Mouse (Mus musculus) forebrain, embryonic 16.5 days (tissue): ENCODE results near the gene Nup107. TPM values are rescaled to one million over a fixed set of nuclear protein-coding genes. Genes with fewer than 3 reads are reported as not detected.

Experiments used
- ATAC-seq: fragments of 200-750 bp; cut with Nextera tagmentation; 2 replicates; pipeline ENCODE4 v1.8.0; 2017; ENCODE audit warnings: mild to moderate bottlenecking, moderate library complexity
- H3K27ac ChIP-seq: fragments of 300-500 bp; sonication (generic); 2 replicates; pipeline ENCODE4 v1.5.1; 2014; ENCODE audit warnings: low read length, control low read depth
- H3K27me3 ChIP-seq: fragments of 300-500 bp; sonication (generic); replicated peaks from 2 replicates; pipeline ENCODE4 v1.6.1; 2014; ENCODE audit warnings: low read length; ENCODE audit not compliant: control insufficient read depth, insufficient read depth
- H3K36me3 ChIP-seq: fragments of 300-500 bp; sonication (generic); 2 replicates; pipeline ENCODE4 v1.6.1; 2014; ENCODE audit not compliant: control insufficient read depth, insufficient read depth
- H3K4me1 ChIP-seq: fragments of 300-500 bp; sonication (generic); replicated peaks from 2 replicates; pipeline ENCODE4 v1.6.1; 2014; ENCODE audit warnings: low read length; ENCODE audit not compliant: control insufficient read depth, insufficient read depth
- H3K4me2 ChIP-seq: fragments of 300-500 bp; sonication (generic); 2 replicates; pipeline ENCODE4 v1.6.1; 2014; ENCODE audit warnings: mild to moderate bottlenecking, low read length, control low read depth
- H3K4me3 ChIP-seq: fragments of 300-500 bp; sonication (generic); replicated peaks from 2 replicates; pipeline ENCODE4 v1.5.1; 2014; ENCODE audit warnings: mild to moderate bottlenecking, low read length, control low read depth
- H3K9ac ChIP-seq: fragments of 300-500 bp; sonication (generic); replicated peaks from 2 replicates; pipeline ENCODE4 v1.6.1; 2014; ENCODE audit warnings: low read depth, low read length, control low read depth
- H3K9me3 ChIP-seq: fragments of 300-500 bp; sonication (generic); 2 replicates; pipeline ENCODE4 v1.6.1; 2016; ENCODE audit warnings: low read length; ENCODE audit not compliant: control insufficient read depth
- WGBS: fragments of 180-500 bp; shearing (Covaris S2); extraction: QIAGEN DNeasy Blood & Tissue Kit; methylation state at CpG from one replicate; pipeline ENCODE4 v1.1.7; 2014; 5-methylcytosine and 5-hydroxymethylcytosine counted together
- polyA plus RNA-seq: library from polyadenylated mRNA; unstranded; fragments of >200 nt; fragmentation: Nextera tagmentation; extraction: Ambion mirVana; gene quantifications from 2 replicates; pipeline ENCODE4 v1.2.1, GENCODE M21; 2015

Nup107 gene
- polyA plus RNA-seq, 1 experiment from 2014 or later = 57.9 TPM

DNA sequence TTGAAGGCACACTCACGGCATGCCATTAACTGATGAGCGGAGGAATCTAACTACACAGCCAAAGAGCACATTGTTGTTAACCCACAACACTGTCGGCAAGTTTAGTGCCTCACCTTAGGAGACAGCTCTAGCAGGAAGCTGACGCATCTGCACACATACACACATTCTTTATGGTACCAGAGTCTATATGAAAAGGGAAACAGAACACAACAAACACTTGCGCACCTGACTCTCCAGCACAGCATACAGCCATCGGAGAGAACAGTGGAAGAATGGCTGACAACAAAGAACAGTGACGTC is 24.4 kb downstream of the Nup107 start:
- Histone ChIP-seq H3K4me1 (no peaks in the 10 kb centered on the region), H3K4me2 (no peak overlapping the region), H3K9ac (no peak overlapping the region), H3K27ac (no peak overlapping the region), H3K27me3 (no peaks in the 10 kb centered on the region), H3K4me3 (no peak overlapping the region), H3K9me3 (no peaks in the 10 kb centered on the region), H3K36me3 (peaks cover 49% of the 10 kb centered on the region)
- ATAC-seq = no peak
- 68% methylated on average over 7 of the region's 7 CpGs for WGBS

- Histone ChIP-seq H3K9me3 (no peaks in the 10 kb centered on the region), H3K9ac (no peak overlapping the region), H3K4me2 (no peak overlapping the region), H3K27me3 (no peaks in the 10 kb centered on the region), H3K4me1 (no peaks in the 10 kb centered on the region), H3K27ac (no peak overlapping the region), H3K36me3 (peaks cover 47% of the 10 kb centered on the region), H3K4me3 (no peak overlapping the region)
- no peak for ATAC-seq
- WGBS = 76% methylated on average over 10 of the region's 10 CpGs
Observed at GRCm38 (mm10) chr10:117767286-117768140, 25.0 kb downstream of the Nup107 start.

DNA sequence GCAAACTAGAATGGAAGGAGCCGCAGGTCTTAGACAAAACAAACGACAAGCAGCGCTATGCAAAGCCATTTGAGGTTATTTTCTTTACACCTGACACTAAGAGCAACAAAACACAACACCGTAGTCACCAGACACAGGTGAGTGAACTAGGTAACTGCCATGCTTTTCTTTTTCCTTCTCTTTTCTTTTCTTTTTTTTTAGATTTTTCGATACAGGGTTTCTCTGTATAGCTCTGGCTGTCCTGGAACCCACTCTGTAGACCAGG is 25.7 kb downstream of the Nup107 start:
- 94% methylated on average over 5 of the region's 5 CpGs for WGBS
- H3K4me1 ChIP-seq = no peaks in the 10 kb centered on the region
- no peak overlapping the region for H3K4me3 ChIP-seq
- H3K4me2 ChIP-seq = no peak overlapping the region
- H3K36me3 ChIP-seq = peaks cover 46% of the 10 kb centered on the region
- H3K27me3 ChIP-seq = no peaks in the 10 kb centered on the region
- H3K9me3 ChIP-seq = no peaks in the 10 kb centered on the region
- ATAC-seq = no peak
- no peak overlapping the region for H3K9ac ChIP-seq
- H3K27ac ChIP-seq = no peak overlapping the region

GRCm38 (mm10) chr10:117766111-117766895 is 26.2 kb downstream of the Nup107 start:
- H3K9ac ChIP-seq = no peak overlapping the region
- H3K9me3 ChIP-seq = no peaks in the 10 kb centered on the region
- no peaks in the 10 kb centered on the region for H3K27me3 ChIP-seq
- H3K4me2 ChIP-seq = no peak overlapping the region
- ATAC-seq = no peak
- no peak overlapping the region for H3K27ac ChIP-seq
- WGBS = 92% methylated on average over 16 of the region's 16 CpGs
- no peaks in the 10 kb centered on the region for H3K4me1 ChIP-seq
- peaks cover 46% of the 10 kb centered on the region for H3K36me3 ChIP-seq
- no peak overlapping the region for H3K4me3 ChIP-seq

DNA sequence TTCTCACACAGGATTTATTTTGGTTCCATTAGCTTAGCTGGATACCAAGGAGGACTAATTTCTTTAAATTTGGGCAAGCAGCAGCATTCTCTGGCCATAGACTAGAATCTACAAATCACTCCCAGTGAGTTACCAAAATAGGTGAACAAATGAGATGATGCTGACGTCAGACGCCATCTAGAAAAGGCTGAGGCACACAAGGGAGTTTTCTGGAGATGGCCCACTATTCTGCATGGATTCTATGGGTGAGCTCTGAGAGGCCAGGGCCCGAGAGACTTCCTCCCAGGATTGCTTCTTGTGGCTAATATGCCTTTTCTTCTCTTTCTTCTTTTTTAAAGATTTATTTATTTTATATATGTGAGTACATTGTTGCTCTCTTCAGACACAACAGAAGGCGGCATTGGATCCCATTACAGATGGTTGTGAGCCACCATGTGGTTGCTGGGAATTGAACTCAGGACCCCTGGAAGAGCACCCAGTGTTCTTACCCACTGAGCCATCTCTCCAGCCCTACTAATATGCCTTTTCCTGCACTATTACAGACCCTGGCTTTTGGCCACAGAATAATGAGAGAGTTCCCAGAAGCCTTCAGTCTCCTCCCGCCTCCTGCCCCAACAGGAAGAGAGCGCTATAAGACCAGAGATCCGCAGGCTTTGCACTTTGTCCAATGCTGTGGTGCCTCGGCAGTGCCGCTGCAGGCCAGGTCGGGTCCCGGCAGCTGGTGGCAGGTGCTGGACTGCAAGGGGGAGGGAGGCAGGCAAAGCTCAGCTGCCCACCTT is 27.2 kb downstream of the Nup107 start:
- peaks cover 46% of the 10 kb centered on the region for H3K36me3 ChIP-seq
- H3K4me2 ChIP-seq = no peak overlapping the region
- H3K9ac ChIP-seq = no peak overlapping the region

GRCm38 (mm10) chr10:117764598-117764997 is 27.9 kb downstream of the Nup107 start:
- Histone ChIP-seq H3K27ac (no peak overlapping the region), H3K27me3 (no peaks in the 10 kb centered on the region), H3K4me1 (no peaks in the 10 kb centered on the region), H3K4me3 (no peak overlapping the region), H3K9ac (no peak overlapping the region), H3K36me3 (peaks cover 48% of the 10 kb centered on the region), H3K4me2 (no peak overlapping the region), H3K9me3 (no peaks in the 10 kb centered on the region)
- no peak for ATAC-seq
- WGBS = 92% methylated on average over 6 of the region's 6 CpGs

More for the DNA sequence above, 27.2 kb downstream of the Nup107 start:
- Histone ChIP-seq H3K27me3 (no peaks in the 10 kb centered on the region), H3K9me3 (no peaks in the 10 kb centered on the region), H3K4me3 (no peak overlapping the region), H3K27ac (no peak overlapping the region), H3K4me1 (no peaks in the 10 kb centered on the region)
- 91% methylated on average over 11 of the region's 11 CpGs for WGBS
- ATAC-seq = no peak

- no peak for ATAC-seq
- Histone ChIP-seq H3K27ac (no peak overlapping the region), H3K4me2 (no peak overlapping the region), H3K4me1 (no peaks in the 10 kb centered on the region), H3K9ac (no peak overlapping the region), H3K4me3 (no peak overlapping the region), H3K9me3 (no peaks in the 10 kb centered on the region), H3K36me3 (peaks cover 53% of the 10 kb centered on the region), H3K27me3 (no peaks in the 10 kb centered on the region)
- WGBS = 96% methylated on average over 16 of the region's 16 CpGs
Observed at GRCm38 (mm10) chr10:117763588-117764190, 28.8 kb downstream of the Nup107 start.

GRCm38 (mm10) chr10:117762966-117763365 is 29.5 kb downstream of the Nup107 start:
- ATAC-seq = no peak
- Histone ChIP-seq H3K27me3 (no peaks in the 10 kb centered on the region), H3K4me3 (no peak overlapping the region), H3K4me1 (no peaks in the 10 kb centered on the region), H3K36me3 (peaks cover 50% of the 10 kb centered on the region), H3K27ac (no peak overlapping the region), H3K9ac (no peak overlapping the region), H3K9me3 (no peaks in the 10 kb centered on the region), H3K4me2 (no peak overlapping the region)
- 95% methylated on average over 12 of the region's 12 CpGs for WGBS

- no peaks in the 10 kb centered on the region for H3K4me1 ChIP-seq
- ATAC-seq = no peak
- no peak overlapping the region for H3K4me2 ChIP-seq
- no peaks in the 10 kb centered on the region for H3K9me3 ChIP-seq
- H3K36me3 ChIP-seq = peaks cover 52% of the 10 kb centered on the region
- WGBS = 93% methylated on average over 2 of the region's 2 CpGs
- no peaks in the 10 kb centered on the region for H3K27me3 ChIP-seq
- no peak overlapping the region for H3K4me3 ChIP-seq
- no peak overlapping the region for H3K27ac ChIP-seq
- no peak overlapping the region for H3K9ac ChIP-seq
Observed at GRCm38 (mm10) chr10:117762281-117762830, 30.1 kb downstream of the Nup107 start.
